Mouse (Mus musculus) olfactory bulb, adult 2 months (tissue): ENCODE data around the gene Mtm1.

Source experiments
- CTCF ChIP-seq: fragments of 200-500 bp; IDR thresholded peaks from 2 replicates; pipeline ENCODE4 v1.5.1; 2012; ENCODE audit warnings: low read depth, mild to moderate bottlenecking, low read length, moderate library complexity; ENCODE audit not compliant: insufficient read depth
- POLR2A ChIP-seq: fragments of 200-500 bp; IDR thresholded peaks from 2 replicates; pipeline ENCODE4 v1.6.1; 2012; ENCODE audit warnings: mild to moderate bottlenecking, low read depth, low read length, moderate library complexity; ENCODE audit not compliant: insufficient read depth

DNA sequence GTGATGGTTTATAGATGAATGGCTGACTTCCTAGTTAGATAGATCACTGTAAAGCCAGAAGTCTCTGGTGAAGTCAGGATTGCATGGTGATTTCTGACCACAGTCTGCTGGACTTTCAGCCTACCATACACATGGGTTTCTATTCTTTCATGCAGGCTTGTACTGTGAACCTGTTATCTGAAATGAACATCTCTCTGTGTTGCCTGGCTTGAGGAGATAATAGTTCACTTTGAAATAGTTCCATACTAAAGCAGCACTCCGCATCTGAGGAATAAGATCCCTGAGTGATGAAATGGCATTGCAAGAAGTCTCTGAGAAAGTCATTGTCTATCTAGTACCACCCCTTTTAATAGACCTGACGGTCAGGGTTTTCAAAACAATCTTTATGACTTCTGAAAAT, 6.3 kb downstream of the Mtm1 start:
- TF ChIP-seq POLR2A (no peak), CTCF (no peak)
